Mouse (Mus musculus) megakaryocyte, embryonic 14.5 days (primary cell): ENCODE measurements at regions not wholly inside any gene's neighbourhood (a gene's known extent, or its start where the extent isn't known, plus 50 kb on each side); places are given as distances from the start of the nearest gene placed in this dataset.

ENCODE experiments used
- H3K27me3 ChIP-seq: replicated peaks from 2 replicates; pipeline ENCODE3; 2012; ENCODE audit warnings: inconsistent platforms
- H3K36me3 ChIP-seq: replicated peaks from 2 replicates; pipeline ENCODE3; 2012; ENCODE audit warnings: low read length, inconsistent platforms, mixed read lengths
- H3K4me1 ChIP-seq: 2 replicates; pipeline ENCODE4 v1.6.1; 2012; ENCODE audit warnings: inconsistent platforms
- H3K4me3 ChIP-seq: replicated peaks from 2 replicates; pipeline ENCODE3; 2012; ENCODE audit warnings: moderate library complexity, mild to moderate bottlenecking, inconsistent platforms
- H3K9me3 ChIP-seq: 2 replicates; pipeline ENCODE4 v1.6.1; 2012; ENCODE audit warnings: inconsistent platforms
- FLI1 ChIP-seq: IDR thresholded peaks from 2 replicates; pipeline ENCODE4 v1.6.1; 2012; ENCODE audit warnings: low read length, inconsistent platforms, mixed read lengths
- GATA1 ChIP-seq: IDR thresholded peaks from 3 replicates; pipeline ENCODE4 v1.6.1; 2012; ENCODE audit warnings: mixed read lengths, low read length, inconsistent platforms, borderline replicate concordance

DNA sequence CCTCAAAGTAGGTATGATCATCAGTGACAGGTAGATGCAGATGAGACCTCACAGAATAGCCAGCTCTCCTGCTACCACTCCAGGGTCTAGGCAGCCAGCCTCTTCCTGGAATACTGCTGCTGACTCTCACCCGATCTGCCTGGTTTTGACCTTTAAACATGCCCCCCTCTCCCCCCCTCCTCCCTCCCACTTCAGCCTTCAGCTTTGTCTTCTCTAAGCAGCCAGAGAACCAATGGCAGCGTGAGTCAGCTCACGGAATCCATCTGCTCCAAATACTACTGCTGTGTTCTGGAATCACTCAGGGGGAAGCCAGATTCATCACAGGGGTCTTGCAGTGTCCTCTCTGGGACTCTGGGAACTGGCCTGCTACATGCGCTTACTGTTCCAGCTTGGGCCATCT is 83.4 kb upstream of the Cpeb2 start:
- TF ChIP-seq FLI1 (no peak), GATA1 (no peak)
- H3K27me3 ChIP-seq = no peaks in the 10 kb centered on the region
- H3K36me3 ChIP-seq = no peaks in the 10 kb centered on the region
- H3K4me3 ChIP-seq = no peak overlapping the region
- H3K4me1 ChIP-seq = peaks cover 44% of the 10 kb centered on the region
- no peaks in the 10 kb centered on the region for H3K9me3 ChIP-seq

GRCm38 (mm10) chr5:43151099-43151774 is 81.7 kb upstream of the Cpeb2 start:
- no peaks in the 10 kb centered on the region for H3K36me3 ChIP-seq

DNA sequence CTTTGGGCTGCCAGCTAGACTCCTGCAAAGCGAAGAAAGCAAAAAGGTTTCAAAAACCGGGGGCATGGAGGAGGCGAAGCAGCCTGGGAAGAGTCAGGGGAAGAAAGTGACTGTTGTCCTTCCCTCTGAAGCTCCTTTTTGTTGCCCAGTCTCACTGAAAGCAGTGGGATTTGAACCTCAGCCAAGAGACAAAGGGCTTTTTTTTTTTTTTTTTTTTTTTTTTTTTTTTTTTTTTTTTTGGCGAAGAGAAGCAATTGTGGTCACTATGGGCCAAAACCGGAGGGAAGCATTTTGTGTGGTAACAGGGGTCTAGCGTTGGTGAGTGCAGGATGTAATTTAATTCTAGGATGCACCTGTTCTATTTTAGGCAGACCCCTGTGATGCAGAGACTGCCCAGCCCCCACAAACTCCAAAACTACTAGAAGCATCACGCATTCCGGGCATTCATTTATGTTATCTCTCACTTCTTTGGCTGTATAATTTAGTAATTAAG is 80.8 kb upstream of the Cpeb2 start:
- no peak for TF ChIP-seq GATA1

More at GRCm38 (mm10) chr5:43151099-43151774, 81.7 kb upstream of the Cpeb2 start:
- Histone ChIP-seq H3K27me3 (no peaks in the 10 kb centered on the region), H3K9me3 (no peaks in the 10 kb centered on the region), H3K4me1 (peaks cover 40% of the 10 kb centered on the region), H3K4me3 (no peak overlapping the region)
- no peak for TF ChIP-seq FLI1

GRCm38 (mm10) chr5:43152881-43153280 is 80.1 kb upstream of the Cpeb2 start:
- H3K4me3 ChIP-seq = no peak overlapping the region
- no peaks in the 10 kb centered on the region for H3K36me3 ChIP-seq
- no peaks in the 10 kb centered on the region for H3K9me3 ChIP-seq
- H3K4me1 ChIP-seq = peaks cover 28% of the 10 kb centered on the region
- no peak for TF ChIP-seq FLI1
- no peak for TF ChIP-seq GATA1
- H3K27me3 ChIP-seq = no peaks in the 10 kb centered on the region

More for the DNA sequence above, 80.8 kb upstream of the Cpeb2 start:
- Histone ChIP-seq H3K4me1 (peaks cover 33% of the 10 kb centered on the region), H3K9me3 (no peaks in the 10 kb centered on the region), H3K4me3 (no peak overlapping the region), H3K27me3 (no peaks in the 10 kb centered on the region), H3K36me3 (no peaks in the 10 kb centered on the region)

- no peaks in the 10 kb centered on the region for H3K27me3 ChIP-seq
- no peaks in the 10 kb centered on the region for H3K36me3 ChIP-seq
- TF ChIP-seq FLI1 (no peak), GATA1 (no peak)
- H3K9me3 ChIP-seq = no peaks in the 10 kb centered on the region
- no peak overlapping the region for H3K4me3 ChIP-seq
- H3K4me1 ChIP-seq = peaks cover 26% of the 10 kb centered on the region
Observed at GRCm38 (mm10) chr5:43156771-43157170, 76.2 kb upstream of the Cpeb2 start.

DNA sequence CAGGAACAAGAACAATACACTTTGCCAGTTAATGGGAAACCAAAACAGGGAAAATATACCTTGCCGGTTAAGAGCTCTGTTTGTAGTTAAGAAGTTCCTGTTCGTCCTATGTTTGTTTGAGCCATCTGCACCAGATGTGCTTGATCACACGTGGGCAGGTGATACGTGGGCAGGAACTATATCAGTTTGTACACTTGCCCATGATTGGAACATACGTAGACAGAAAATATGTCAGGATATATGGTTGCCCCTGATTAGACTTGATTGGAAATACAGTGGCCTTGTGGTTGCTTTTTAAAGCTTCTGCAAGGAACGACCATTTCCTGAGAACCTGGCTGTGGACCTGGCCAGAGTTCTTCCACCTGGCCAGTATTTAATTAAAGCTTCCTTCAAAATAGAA is 72.8 kb upstream of the Cpeb2 start:
- Histone ChIP-seq H3K27me3 (no peaks in the 10 kb centered on the region), H3K36me3 (no peaks in the 10 kb centered on the region), H3K4me3 (no peak overlapping the region), H3K4me1 (peaks cover 28% of the 10 kb centered on the region), H3K9me3 (no peaks in the 10 kb centered on the region)
- TF ChIP-seq GATA1 = no peak
- TF ChIP-seq FLI1 = no peak

- Histone ChIP-seq H3K9me3 (no peaks in the 10 kb centered on the region), H3K36me3 (no peaks in the 10 kb centered on the region), H3K4me1 (peaks cover 39% of the 10 kb centered on the region), H3K4me3 (no peak overlapping the region), H3K27me3 (no peaks in the 10 kb centered on the region)
- TF ChIP-seq FLI1 = no peak
- no peak for TF ChIP-seq GATA1
Observed at GRCm38 (mm10) chr5:43181475-43181874, 51.5 kb upstream of the Cpeb2 start.
